Mouse (Mus musculus): ENCODE measurements around the gene Ar. TPM values are rescaled to one million over a fixed set of nuclear protein-coding genes. Genes with fewer than 3 reads are reported as not detected.

Gene Ar
- polyA plus RNA-seq (2015; fragmentation: Nextera tagmentation; extraction: Ambion mirVana) = 0.18 and 0.22 TPM in 2 replicates

DNA sequence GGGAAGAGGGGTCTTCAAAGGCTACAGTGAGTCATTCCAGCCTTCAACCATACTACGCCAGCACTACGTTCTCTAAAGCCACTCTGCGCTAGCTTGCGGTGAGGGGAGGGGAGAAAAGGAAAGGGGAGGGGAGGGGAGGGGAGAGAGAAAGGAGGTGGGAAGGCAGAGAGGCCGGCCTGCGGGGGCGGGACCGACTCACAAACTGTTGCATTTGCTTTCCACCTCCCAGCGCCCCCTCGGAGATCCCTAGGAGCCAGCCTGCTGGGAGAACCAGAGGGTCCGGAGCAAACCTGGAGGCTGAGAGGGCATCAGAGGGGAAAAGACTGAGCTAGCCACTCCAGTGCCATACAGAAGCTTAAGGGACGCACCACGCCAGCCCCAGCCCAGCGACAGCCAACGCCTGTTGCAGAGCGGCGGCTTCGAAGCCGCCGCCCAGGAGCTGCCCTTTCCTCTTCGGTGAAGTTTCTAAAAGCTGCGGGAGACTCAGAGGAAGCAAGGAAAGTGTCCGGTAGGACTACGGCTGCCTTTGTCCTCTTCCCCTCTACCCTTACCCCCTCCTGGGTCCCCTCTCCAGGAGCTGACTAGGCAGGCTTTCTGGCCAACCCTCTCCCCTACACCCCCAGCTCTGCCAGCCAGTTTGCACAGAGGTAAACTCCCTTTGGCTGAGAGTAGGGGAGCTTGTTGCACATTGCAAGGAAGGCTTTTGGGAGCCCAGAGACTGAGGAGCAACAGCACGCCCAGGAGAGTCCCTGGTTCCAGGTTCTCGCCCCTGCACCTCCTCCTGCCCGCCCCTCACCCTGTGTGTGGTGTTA lies at the start of gene Ar:
Gene Ar, plus strand, starts transcription at position 239 of the 812 bp plus-strand sequence.
- H3K36me3 ChIP-seq = no peaks in the 10 kb centered on the region
- no peak within 1 kb of the TSS for H3K27ac ChIP-seq (replicated peaks)
- ATAC-seq (ENCODE audit: low FRiP score) = peak; percentile 50; the same call in 1 of the 2 replicates
- peak within 1 kb of the TSS; percentile 43 for H3K4me3 ChIP-seq (replicated peaks)
- H3K4me1 ChIP-seq = peaks cover 17% of the 10 kb centered on the region
- H3K4me2 ChIP-seq = peak within 1 kb of the TSS; percentile 77
- H3K27me3 ChIP-seq (replicated peaks) = peaks cover 37% of the 10 kb centered on the region
- 20% methylated on average over 26 of the region's 27 CpGs for WGBS
- H3K9me3 ChIP-seq (replicated peaks) = no peaks in the 10 kb centered on the region
- 0 out of 2 replicates have a peak within 1 kb of the TSS, but pooled peaks have one; percentile 30 for H3K9ac ChIP-seq (replicated peaks)

DNA sequence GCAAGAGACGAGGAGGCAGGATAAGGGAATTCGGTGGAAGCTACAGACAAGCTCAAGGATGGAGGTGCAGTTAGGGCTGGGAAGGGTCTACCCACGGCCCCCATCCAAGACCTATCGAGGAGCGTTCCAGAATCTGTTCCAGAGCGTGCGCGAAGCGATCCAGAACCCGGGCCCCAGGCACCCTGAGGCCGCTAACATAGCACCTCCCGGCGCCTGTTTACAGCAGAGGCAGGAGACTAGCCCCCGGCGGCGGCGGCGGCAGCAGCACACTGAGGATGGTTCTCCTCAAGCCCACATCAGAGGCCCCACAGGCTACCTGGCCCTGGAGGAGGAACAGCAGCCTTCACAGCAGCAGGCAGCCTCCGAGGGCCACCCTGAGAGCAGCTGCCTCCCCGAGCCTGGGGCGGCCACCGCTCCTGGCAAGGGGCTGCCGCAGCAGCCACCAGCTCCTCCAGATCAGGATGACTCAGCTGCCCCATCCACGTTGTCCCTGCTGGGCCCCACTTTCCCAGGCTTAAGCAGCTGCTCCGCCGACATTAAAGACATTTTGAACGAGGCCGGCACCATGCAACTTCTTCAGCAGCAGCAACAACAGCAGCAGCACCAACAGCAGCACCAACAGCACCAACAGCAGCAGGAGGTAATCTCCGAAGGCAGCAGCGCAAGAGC lies 1.3 kb downstream of the Ar start:
- H3K27ac ChIP-seq (replicated peaks) = no peak overlapping the region
- peaks cover 37% of the 10 kb centered on the region for H3K27me3 ChIP-seq (replicated peaks)
- H3K36me3 ChIP-seq = no peaks in the 10 kb centered on the region
- peak overlapping the region; percentile 77 for H3K4me2 ChIP-seq
- WGBS = 13% methylated on average over 29 of the region's 30 CpGs
- H3K4me1 ChIP-seq = peaks cover 17% of the 10 kb centered on the region
- peak; percentile 55 for ATAC-seq (ENCODE audit: low FRiP score)
- 0 out of 2 replicates have a peak overlapping the region, but pooled peaks have one; percentile 30 for H3K9ac ChIP-seq (replicated peaks)
- H3K9me3 ChIP-seq (replicated peaks) = no peaks in the 10 kb centered on the region
- H3K4me3 ChIP-seq (replicated peaks) = peak overlapping the region; percentile 43

DNA sequence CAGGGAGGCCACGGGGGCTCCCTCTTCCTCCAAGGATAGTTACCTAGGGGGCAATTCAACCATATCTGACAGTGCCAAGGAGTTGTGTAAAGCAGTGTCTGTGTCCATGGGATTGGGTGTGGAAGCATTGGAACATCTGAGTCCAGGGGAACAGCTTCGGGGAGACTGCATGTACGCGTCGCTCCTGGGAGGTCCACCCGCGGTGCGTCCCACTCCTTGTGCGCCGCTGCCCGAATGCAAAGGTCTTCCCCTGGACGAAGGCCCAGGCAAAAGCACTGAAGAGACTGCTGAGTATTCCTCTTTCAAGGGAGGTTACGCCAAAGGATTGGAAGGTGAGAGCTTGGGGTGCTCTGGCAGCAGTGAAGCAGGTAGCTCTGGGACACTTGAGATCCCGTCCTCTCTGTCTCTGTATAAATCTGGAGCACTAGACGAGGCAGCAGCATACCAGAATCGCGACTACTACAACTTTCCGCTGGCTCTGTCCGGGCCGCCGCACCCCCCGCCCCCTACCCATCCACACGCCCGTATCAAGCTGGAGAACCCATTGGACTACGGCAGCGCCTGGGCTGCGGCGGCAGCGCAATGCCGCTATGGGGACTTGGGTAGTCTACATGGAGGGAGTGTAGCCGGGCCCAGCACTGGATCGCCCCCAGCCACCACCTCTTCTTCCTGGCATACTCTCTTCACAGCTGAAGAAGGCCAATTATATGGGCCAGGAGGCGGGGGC lies 2.0 kb downstream of the Ar start:
- 0 out of 2 replicates have a peak overlapping the region, but pooled peaks have one; percentile 7 for H3K9ac ChIP-seq (replicated peaks)
- no peak overlapping the region for H3K27ac ChIP-seq (replicated peaks)
- peaks cover 17% of the 10 kb centered on the region for H3K4me1 ChIP-seq
- peaks cover 37% of the 10 kb centered on the region for H3K27me3 ChIP-seq (replicated peaks)
- peak overlapping the region; percentile 43 for H3K4me3 ChIP-seq (replicated peaks)
- 22% methylated on average over 32 of the region's 33 CpGs for whole genome bisulfite sequencing
- ATAC-seq (ENCODE audit: low FRiP score) = peak; percentile 55
- H3K36me3 ChIP-seq = no peaks in the 10 kb centered on the region
- peak overlapping the region; percentile 77 for H3K4me2 ChIP-seq
- no peaks in the 10 kb centered on the region for H3K9me3 ChIP-seq (replicated peaks)

DNA sequence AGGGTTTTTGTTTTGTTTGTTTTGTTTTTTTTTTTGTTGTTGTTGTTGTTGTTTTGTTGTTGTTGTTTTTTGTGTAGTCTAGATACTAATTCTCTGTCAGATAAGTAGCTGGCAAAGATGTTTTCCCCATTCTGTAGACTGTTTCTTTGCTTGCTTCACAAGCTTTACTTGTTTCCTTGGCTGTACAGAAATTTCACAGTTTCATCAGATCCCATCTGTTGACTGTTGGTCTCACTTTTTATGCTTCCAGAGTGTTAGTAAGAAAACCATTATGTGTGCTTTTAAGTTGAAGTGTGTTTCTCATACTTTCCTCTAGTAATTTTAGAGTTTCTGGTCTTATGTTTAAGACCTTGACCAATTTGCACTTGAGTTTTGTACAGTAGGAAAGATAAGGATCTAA lies 41.2 kb downstream of the Ar start:
- Histone ChIP-seq H3K36me3 (no peaks in the 10 kb centered on the region), H3K27ac (replicated peaks) (no peak overlapping the region), H3K9me3 (replicated peaks) (no peaks in the 10 kb centered on the region), H3K4me3 (replicated peaks) (no peak overlapping the region), H3K4me2 (no peak overlapping the region), H3K4me1 (no peaks in the 10 kb centered on the region), H3K9ac (replicated peaks) (no peak overlapping the region), H3K27me3 (replicated peaks) (no peaks in the 10 kb centered on the region)
- ATAC-seq (ENCODE audit: low FRiP score) = no peak

DNA sequence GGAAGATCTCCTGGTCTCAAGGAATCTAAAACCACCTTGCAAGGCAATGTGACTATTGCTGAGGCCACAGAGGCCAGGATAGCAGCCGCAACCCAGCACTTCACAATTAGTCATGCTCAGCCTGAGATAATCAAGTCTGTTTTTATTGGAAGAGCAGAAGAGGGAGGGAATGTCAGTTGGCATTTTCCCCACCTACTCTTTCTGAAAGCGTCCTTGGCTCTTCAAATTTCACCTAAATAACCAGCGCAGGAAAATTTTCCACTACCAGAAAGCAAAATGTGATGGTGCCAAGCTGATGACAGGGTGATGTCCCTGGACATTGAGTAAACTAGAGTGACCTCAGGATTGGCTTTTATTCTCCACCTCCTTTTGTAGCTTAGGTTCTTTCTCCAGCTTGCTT lies 57.2 kb downstream of the Ar start:
- H3K4me2 ChIP-seq = no peak overlapping the region
- H3K9ac ChIP-seq (replicated peaks) = no peak overlapping the region
- H3K4me1 ChIP-seq = no peaks in the 10 kb centered on the region
- WGBS = 51% methylated on average over 3 of the region's 3 CpGs
- no peak overlapping the region for H3K4me3 ChIP-seq (replicated peaks)
- no peak for ATAC-seq (ENCODE audit: low FRiP score)
- no peaks in the 10 kb centered on the region for H3K27me3 ChIP-seq (replicated peaks)
- no peak overlapping the region for H3K27ac ChIP-seq (replicated peaks)
- H3K9me3 ChIP-seq (replicated peaks) = no peaks in the 10 kb centered on the region
- H3K36me3 ChIP-seq = no peaks in the 10 kb centered on the region

DNA sequence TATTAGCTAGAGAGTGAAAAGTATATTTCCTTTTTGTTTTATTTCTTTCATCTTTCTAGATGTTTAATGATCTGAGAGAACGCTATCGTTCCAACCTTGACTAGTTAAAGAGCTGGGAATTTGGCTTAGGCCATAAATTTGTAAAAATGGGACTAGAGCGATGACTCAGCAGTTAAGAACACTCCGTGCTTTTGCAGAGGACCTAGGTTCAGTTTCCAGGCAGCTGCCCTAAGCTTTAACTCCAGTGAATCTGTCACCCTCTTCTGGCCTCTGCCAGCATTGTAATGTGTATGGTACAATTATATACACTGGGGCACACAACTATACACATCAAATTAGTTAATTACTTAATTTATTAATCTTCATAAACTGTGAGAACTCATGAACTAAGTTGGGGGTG lies 58.6 kb downstream of the Ar start:
- Histone ChIP-seq H3K27ac (replicated peaks) (no peak overlapping the region), H3K4me3 (replicated peaks) (no peak overlapping the region), H3K4me2 (no peak overlapping the region), H3K9ac (replicated peaks) (no peak overlapping the region), H3K36me3 (no peaks in the 10 kb centered on the region), H3K9me3 (replicated peaks) (no peaks in the 10 kb centered on the region), H3K4me1 (no peaks in the 10 kb centered on the region), H3K27me3 (replicated peaks) (no peaks in the 10 kb centered on the region)
- no peak for ATAC-seq (ENCODE audit: low FRiP score)
- 64% methylated on average over 4 of the region's 4 CpGs for WGBS

DNA sequence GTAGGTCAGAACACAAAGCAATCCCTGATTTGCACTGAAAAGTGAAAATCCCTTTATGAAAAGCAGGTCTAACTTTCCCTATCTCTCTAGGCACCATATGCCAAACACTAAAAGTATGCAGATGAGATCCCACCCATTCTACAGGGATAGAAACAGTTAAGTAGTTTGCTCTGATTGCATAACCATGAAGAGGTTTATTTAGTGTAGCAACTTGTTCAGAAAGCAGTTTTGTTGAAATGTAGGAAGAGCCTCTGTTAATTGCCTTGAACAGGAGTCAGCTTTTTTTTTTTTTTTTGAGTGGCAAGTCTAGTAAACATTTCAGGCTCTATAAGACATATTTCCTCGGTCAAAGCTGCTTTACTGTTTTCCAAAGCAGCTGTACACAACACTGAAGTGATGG lies 67.5 kb downstream of the Ar start:
- Histone ChIP-seq H3K9ac (replicated peaks) (no peak overlapping the region), H3K9me3 (replicated peaks) (no peaks in the 10 kb centered on the region), H3K36me3 (no peaks in the 10 kb centered on the region), H3K4me3 (replicated peaks) (no peak overlapping the region), H3K4me1 (no peaks in the 10 kb centered on the region), H3K4me2 (no peak overlapping the region), H3K27me3 (replicated peaks) (no peaks in the 10 kb centered on the region), H3K27ac (replicated peaks) (no peak overlapping the region)
- 67% methylated on average over 1 of the region's 1 CpGs for WGBS
- ATAC-seq (ENCODE audit: low FRiP score) = no peak

DNA sequence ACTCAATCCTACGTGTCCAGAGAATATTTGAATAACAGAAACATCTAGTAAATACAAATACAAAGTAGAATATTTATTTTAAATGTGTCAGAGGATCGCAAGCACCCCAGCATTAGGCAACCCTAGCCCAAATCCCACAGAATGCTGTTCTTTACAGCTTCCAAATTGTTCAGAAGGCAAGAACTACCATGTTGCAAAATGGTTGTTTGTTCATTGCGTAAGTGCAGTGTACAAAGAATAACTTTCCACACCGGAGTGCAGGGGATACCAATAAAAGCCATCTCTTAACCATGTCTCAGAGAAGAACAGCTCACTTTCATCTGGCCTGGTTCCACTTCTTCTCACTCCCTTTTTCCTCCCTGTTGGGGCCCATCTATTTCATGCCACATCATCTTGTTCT lies 90.4 kb downstream of the Ar start:
- WGBS = 82% methylated on average over 4 of the region's 4 CpGs
- Histone ChIP-seq H3K27ac (replicated peaks) (no peak overlapping the region), H3K4me3 (replicated peaks) (no peak overlapping the region), H3K36me3 (no peaks in the 10 kb centered on the region), H3K4me1 (no peaks in the 10 kb centered on the region), H3K9ac (replicated peaks) (no peak overlapping the region), H3K4me2 (no peak overlapping the region), H3K9me3 (replicated peaks) (no peaks in the 10 kb centered on the region), H3K27me3 (replicated peaks) (no peaks in the 10 kb centered on the region)
- no peak for ATAC-seq (ENCODE audit: low FRiP score)

DNA sequence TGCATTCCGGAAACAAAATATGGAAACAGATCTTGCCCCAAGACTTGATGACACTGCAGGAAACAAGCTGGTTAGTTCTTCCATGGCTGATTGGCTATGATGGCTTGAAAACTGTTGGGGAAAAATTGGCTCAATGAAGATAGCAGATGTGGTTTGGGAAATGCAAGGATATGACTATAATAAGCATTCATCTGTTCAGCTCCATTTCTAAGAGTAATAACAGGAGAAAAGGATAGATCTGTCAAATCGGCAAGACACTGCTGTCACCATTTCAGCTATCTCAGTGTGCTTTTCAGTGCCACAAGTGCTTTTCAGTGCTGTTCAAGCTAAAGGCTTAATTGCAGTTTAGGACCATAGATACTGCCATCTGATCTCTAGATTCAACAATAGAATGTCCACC lies 96.5 kb downstream of the Ar start:
- Histone ChIP-seq H3K27ac (replicated peaks) (no peak overlapping the region), H3K36me3 (no peaks in the 10 kb centered on the region), H3K9me3 (replicated peaks) (no peaks in the 10 kb centered on the region), H3K9ac (replicated peaks) (no peak overlapping the region), H3K4me2 (no peak overlapping the region), H3K4me1 (no peaks in the 10 kb centered on the region), H3K4me3 (replicated peaks) (no peak overlapping the region), H3K27me3 (replicated peaks) (no peaks in the 10 kb centered on the region)
- 82% methylated on average over 2 of the region's 2 CpGs for WGBS
- ATAC-seq (ENCODE audit: low FRiP score) = no peak

DNA sequence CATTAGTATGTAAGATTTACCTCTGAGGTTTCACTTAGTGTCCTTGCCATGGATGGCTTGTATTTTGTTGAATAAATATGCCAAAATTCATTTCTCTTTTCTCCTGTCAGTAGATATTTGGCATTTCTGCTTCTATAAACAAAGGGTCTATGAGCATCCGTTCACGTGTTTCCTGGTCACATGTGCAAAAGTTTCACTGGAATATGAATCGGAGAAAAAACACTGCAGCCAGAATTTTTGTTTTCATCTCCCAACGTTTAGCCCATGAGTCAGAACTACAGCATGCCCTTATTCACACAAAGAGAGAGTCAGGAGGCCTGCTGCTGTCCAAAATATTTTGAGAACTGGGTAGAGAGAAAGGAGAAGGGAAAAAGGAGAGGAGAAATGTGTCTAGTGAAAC lies 99.8 kb downstream of the Ar start:
- no peak overlapping the region for H3K4me2 ChIP-seq
- no peak for ATAC-seq (ENCODE audit: low FRiP score)
- no peaks in the 10 kb centered on the region for H3K4me1 ChIP-seq
- H3K9ac ChIP-seq (replicated peaks) = no peak overlapping the region
- WGBS = 84% methylated on average over 4 of the region's 4 CpGs
- no peak overlapping the region for H3K4me3 ChIP-seq (replicated peaks)
- no peak overlapping the region for H3K27ac ChIP-seq (replicated peaks)
- H3K27me3 ChIP-seq (replicated peaks) = no peaks in the 10 kb centered on the region
- no peaks in the 10 kb centered on the region for H3K9me3 ChIP-seq (replicated peaks)
- H3K36me3 ChIP-seq = no peaks in the 10 kb centered on the region

DNA sequence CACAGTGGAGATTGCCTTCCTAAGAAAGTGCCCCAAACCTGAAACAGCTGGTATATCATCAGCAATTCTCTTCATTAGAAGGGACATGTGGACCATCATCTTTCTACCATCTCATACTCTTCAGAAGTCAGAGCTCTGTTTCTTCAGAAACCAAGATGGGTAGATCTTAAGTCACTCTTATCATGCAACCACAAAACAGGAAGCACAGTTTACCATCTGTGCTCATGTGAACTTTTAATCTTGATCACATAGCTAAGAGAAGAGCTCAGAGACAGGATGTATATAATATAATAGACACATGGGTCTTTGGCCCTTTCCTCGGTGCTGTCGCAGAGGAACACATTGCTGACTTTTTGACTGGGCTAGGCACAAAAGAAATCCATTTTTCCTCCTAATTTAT lies 111.1 kb downstream of the Ar start:
- no peak overlapping the region for H3K4me2 ChIP-seq
- H3K27me3 ChIP-seq (replicated peaks) = no peaks in the 10 kb centered on the region
- no peak overlapping the region for H3K4me3 ChIP-seq (replicated peaks)
- H3K9me3 ChIP-seq (replicated peaks) = no peaks in the 10 kb centered on the region
- no peaks in the 10 kb centered on the region for H3K36me3 ChIP-seq
- ATAC-seq (ENCODE audit: low FRiP score) = no peak
- no peak overlapping the region for H3K27ac ChIP-seq (replicated peaks)
- WGBS = 88% methylated on average over 2 of the region's 2 CpGs
- H3K9ac ChIP-seq (replicated peaks) = no peak overlapping the region
- H3K4me1 ChIP-seq = no peaks in the 10 kb centered on the region

Data from neural tube, embryonic 15.5 days (tissue).